Mouse (Mus musculus) heart, postnatal 36 days (tissue): ENCODE data around the gene Phip. TPM values are rescaled to one million over a fixed set of nuclear protein-coding genes. Genes with fewer than 3 reads are reported as not detected.

Source experiments
- total RNA-seq, 2 experiments: library from RNA; stranded (reverse); gene quantifications; 2 replicates each; pipeline ENCODE4 v1.2.3; 2021

The Phip gene
- total RNA-seq, 2 experiments from 2014 or later = 33.3 to 33.5 TPM

Other genes with a start within 250 kb of the Phip start
- 1 to 10 TPM; 2.1 to 3.5 TPM for gene Irak1bp1, start 146.0 kb downstream of the Phip start, total RNA-seq
- gene Hmgn3, start 171.2 kb upstream of the Phip start, total RNA-seq = 10 to 100 TPM; 10.6 to 10.8 TPM